Mouse (Mus musculus): Measurements from ENCODE around the gene Slc38a8. TPM values are rescaled to one million over a fixed set of nuclear protein-coding genes. Genes with fewer than 3 reads are reported as not detected.

Slc38a8 gene
- polyA plus RNA-seq, 3 experiments from 2014 or later, result not detected

GRCm38 (mm10) chr8:119436933-119437332, 64.6 kb downstream of the Slc38a8 start:
- peak; percentile 64 for ATAC-seq

DNA sequence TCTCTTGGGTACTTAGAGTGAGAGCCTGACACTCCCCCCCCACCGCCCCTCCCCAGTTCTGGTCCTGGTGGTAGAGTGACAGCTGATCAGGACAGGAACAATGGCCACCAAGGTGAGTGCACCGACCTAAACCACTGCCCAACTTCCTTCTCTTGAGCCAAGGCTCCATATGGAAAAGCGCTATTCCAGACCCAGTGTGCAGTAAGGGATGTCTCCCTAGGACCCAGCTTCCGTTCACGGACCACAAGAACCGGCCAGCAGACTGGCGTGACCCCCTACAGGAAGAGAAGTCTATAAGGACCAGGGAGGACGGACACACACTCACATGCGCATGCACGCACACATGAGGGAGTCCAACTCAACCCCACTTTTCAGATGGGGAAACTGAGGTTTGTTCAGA, 65.2 kb downstream of the Slc38a8 start:
- no peak for ATAC-seq

- ATAC-seq, result no peak
Measured at GRCm38 (mm10) chr8:119435527-119435926, 66.0 kb downstream of the Slc38a8 start.

DNA sequence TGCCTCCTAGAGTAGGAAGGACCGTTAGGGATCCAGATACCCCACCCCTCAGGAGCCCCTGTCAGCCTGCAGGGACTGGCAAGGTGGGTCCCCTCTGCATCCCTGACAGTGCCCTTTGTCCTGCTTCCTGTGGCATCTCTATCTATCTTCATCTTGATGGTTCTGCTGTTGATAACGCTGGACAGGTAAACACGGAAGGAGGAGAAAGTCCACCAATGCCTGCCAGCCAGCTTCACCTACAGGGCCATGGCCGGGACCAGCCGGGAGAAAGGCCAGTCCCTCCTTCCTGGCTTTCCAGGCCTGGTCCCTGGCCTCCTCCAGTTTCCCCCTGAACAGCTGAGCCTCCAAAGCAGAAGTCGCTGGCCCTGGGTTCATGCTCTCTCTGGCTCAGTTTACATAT, 66.9 kb downstream of the Slc38a8 start:
- no peak for ATAC-seq

GRCm38 (mm10) chr8:119433582-119434174, 67.8 kb downstream of the Slc38a8 start, which contains the start of gene Osgin1:
TSS of gene Osgin1 (plus strand) at chr8:119434124.
- ATAC-seq, result no peak

GRCm38 (mm10) chr8:119432372-119432771, 69.1 kb downstream of the Slc38a8 start:
- no peak for ATAC-seq

DNA sequence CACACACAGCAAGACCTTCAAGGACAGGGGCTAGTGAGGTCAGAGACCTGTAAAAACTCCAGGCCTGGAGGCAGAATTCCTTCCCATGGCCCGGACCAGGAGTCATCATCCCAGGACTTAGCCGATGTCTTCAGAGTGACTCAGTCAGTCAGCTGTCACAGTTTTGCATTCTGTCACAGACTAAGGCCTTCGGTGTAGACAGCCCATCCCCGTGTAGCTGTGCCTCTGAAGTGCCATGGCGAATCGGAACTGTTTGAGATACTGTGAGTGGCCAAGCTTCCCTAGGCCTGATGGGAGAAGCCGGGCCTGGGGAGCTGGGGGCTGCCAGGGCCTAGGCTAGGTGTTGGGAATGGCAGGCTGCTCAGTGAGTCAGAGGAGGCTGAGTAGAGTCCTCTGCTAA, 70.8 kb downstream of the Slc38a8 start:
- no peak for ATAC-seq

DNA sequence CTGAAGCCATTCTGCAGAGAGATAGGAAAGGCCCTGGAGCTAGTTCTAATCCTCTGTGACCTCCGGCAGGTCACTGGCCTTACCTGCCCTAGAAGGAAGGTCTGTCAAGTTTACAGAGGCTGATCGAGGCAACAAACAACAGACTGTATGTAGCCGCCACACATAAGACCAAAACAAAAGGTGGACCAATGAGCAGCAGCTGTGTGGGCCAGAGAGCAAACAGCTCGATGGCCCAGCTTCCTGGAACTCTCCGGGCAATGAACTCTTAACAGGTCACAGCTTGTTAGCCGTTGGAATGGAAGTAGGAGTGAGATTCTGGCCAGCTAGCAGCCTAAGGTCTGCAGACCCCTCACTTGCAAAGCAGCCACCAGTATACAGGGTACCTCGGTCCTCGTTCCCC, 71.2 kb downstream of the Slc38a8 start:
- no peak for ATAC-seq

Other genes starting within 250 kb of the Slc38a8 start
- 100 to 1,000 TPM; 199 to 226 (median 213) TPM for gene Hsbp1, start 157.2 kb downstream of the Slc38a8 start, polyA plus RNA-seq (2017; shearing (Covaris generic))
- gene Mlycd, start 106.8 kb downstream of the Slc38a8 start, polyA plus RNA-seq (2017; shearing (Covaris generic)), result 1 to 10 TPM; 2.6 to 7.3 (median 7.1) TPM
- 10 to 100 TPM; 15.6 to 28.0 (median 24.5) TPM for gene Osgin1, start 67.6 kb downstream of the Slc38a8 start, polyA plus RNA-seq (2017; shearing (Covaris generic))
- not detected for gene Necab2, start 55.0 kb downstream of the Slc38a8 start, polyA plus RNA-seq (2017; shearing (Covaris generic))
- gene Mbtps1, start 57.0 kb upstream of the Slc38a8 start, polyA plus RNA-seq (2017; shearing (Covaris generic)), result 10 to 100 TPM; 32.6 to 52.2 (median 45.6) TPM
- gene Hsdl1, start 73.5 kb upstream of the Slc38a8 start, polyA plus RNA-seq (2017; shearing (Covaris generic)), result 10 to 100 TPM; 30.3 to 73.9 (median 72.5) TPM
- gene Dnaaf1, start 73.5 kb upstream of the Slc38a8 start, polyA plus RNA-seq (2017; shearing (Covaris generic)), result not detected
- gene Taf1c, start 103.5 kb upstream of the Slc38a8 start, polyA plus RNA-seq (2017; shearing (Covaris generic)), result 10 to 100 TPM in 2 of 3 experiments, 1 to 10 TPM in 1; 8.3 to 14.8 (median 13.3) TPM
- gene Adad2, start 111.0 kb upstream of the Slc38a8 start, polyA plus RNA-seq (2017; shearing (Covaris generic)), result not detected
- gene Kcng4, start 134.0 kb upstream of the Slc38a8 start, polyA plus RNA-seq (2017; shearing (Covaris generic)), result not detected
- gene Wfdc1, start 164.7 kb upstream of the Slc38a8 start, polyA plus RNA-seq (2017; shearing (Covaris generic)), result not detected
- not detected for gene Atp2c2, start 198.3 kb upstream of the Slc38a8 start, polyA plus RNA-seq (2017; shearing (Covaris generic))